Mouse (Mus musculus): Measurements from ENCODE around the gene Tmem221.
A peak's percentile ranks its signal among the peaks of the same experiment; 100 is the strongest.

The Tmem221 gene

DNA sequence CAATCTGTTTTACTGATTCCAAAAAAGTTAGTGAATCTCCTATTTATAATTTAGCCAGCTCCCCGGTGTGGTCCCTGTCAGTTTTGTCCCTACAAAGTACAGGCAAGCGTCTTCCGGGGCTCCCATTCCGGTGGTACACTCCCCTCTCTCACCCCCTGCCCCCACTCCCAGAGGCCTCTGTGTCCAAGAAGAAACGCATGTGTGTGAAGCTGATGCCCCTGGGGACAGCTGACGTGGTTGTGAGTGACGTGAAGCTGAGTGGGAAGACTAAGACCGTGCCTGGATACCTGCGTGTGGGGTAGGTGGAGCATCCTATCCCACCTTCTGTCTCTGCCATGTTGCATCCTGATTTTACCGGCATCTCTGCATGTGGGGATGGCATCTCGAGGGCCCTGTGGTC lies 13.6 kb downstream of the Tmem221 start:
- no peak for DNase-seq

DNA sequence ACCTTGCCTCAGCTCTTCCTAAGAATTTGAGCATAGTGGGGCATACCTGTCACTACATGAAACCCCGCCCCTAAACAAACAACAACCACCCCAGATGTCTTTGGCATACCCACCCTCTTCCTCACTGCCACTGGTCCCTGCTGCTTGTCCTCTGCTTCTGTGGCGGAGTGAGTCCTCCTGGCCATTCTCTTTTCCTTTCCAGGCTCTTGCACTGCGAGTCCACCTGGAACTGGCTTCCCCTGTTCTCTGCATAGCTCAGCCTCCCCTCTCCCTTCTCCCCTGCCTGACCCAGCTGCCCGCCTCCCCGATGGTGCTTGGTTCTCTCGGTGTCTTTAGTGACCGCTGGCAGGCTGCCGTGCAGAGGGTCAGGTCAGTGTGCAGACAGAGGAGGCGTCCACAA lies 14.9 kb downstream of the Tmem221 start:
- no peak for DNase-seq

DNA sequence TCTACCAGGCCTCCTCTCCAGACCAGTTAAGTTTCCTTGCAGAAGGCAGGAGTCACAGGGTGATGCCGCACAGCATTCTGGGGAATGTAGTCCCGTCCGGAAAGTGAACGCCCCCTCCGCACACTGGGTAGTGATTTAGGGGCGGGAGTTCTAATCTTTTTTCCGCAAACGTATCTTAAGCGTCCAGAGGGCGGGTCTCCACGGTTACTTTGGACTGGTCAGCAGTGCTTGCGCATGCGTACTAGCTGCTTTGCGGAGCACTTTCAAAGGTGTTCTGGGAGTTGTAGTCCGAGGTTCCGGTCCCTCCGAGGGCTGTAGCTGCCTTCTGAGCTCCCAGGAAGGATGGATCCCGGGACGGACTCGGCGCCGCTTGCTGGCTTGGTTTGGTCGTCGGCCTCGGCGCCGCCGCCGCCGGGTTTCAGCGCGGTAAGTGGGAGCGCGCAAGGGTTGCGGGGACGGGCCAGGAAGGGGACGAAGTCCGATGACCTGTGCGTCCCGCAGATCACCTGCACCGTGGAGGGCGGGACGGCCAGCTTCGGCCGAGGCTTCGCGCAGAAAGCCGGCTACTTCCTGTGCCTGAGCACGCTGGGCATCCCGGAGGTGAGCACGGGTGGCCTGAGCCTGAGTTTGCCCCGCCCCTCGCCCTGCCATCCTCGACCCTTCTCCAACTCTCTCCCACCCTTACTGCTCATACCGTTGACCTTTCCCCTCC lies 15.9 kb downstream of the Tmem221 start, which contains the start of gene Mvb12a:
Mvb12a (plus strand) TSS at position 291 of the 712 bp plus-strand sequence.
- DNase-seq = peak; percentile 99

DNA sequence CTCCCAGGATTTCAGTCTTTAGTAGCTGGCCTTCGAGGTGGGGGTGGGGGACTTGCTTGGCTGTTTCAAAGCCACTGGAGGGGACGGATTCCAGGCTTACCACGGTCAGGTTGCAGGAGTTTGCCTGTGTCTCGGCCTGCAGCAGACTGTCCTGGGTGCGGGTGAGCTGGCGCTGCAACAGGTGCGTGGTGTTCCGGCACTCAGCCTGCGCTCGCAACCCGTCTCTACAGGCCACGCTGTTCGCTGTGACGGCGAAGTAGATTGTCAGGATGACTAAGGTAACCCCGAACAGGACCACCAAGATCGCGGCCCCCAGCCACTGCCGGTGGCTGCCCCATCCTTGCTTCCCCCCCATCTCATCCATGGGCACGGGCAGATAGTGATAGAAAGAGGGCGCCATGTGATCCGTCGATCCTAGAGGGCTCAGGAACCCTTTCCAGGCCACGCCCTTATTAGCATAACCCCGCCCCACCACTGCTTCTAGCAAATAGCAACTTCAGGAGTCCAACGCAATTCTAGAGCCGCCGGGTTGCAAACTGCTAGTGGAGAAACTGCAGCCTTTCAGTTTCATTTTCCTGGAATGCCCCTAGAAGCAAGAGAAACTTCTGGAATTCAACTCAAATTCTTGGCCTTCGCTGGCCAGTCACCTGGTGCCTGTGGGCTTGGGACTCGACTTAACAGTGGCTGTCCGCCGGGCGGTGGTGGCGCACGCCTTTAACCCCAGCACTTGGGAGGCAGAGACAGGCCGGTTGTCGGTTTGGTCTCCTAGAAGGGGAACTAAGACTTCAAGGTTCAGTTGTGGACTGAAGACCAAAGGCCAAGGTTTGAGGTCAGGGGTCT lies 21.4 kb downstream of the Tmem221 start, which contains the start of gene Bst2:
Bst2 (minus strand) TSS at position 429 of the 840 bp plus-strand sequence.
- peak; percentile 92 for DNase-seq

DNA sequence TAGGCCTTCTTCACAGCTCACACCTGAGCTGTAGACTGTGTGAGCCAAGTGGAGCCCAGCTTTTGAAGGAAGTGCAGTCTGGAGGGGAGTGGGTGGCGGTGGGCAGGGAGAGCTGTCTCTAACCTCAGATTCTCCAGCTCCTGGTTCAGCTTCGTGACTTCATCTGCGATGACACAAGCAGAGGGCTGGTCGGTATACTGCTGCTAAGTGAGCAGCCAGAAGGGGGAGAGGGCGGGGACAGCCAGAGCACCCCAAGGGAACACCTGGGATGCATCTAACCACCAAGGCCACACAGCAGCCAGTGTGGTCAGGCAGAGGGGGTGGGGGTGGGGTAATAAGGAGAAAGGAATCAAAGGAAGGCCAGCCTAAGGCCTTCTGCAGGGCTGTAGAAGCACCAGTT lies 23.0 kb downstream of the Tmem221 start:
- DNase-seq = no peak

DNA sequence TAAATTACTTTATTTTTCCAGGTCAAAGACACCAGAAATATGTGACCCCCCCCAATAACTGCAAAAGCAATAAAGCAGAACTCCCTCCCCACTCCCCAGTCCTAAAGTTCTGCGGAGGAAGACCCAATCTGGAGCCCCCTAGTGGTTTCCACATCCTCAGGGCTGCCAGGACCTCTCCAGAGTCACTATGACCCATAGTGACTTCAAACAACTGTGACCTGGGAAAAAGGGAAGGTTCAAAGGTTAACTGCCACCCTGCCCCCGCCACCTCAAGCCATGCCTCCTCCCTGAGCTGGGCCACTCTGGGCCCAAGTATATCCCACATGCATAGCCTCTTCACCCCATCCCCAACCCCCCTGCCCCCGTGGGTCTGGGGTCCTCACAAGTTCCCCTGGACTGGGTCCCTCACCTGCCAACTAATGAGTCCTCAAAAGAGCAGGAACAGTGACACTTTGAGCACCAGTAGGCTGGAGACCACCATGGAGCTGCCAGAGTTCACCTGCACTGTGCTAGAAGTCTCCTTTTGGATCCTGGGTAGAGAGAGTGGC lies 24.3 kb downstream of the Tmem221 start:
- no peak for DNase-seq

DNA sequence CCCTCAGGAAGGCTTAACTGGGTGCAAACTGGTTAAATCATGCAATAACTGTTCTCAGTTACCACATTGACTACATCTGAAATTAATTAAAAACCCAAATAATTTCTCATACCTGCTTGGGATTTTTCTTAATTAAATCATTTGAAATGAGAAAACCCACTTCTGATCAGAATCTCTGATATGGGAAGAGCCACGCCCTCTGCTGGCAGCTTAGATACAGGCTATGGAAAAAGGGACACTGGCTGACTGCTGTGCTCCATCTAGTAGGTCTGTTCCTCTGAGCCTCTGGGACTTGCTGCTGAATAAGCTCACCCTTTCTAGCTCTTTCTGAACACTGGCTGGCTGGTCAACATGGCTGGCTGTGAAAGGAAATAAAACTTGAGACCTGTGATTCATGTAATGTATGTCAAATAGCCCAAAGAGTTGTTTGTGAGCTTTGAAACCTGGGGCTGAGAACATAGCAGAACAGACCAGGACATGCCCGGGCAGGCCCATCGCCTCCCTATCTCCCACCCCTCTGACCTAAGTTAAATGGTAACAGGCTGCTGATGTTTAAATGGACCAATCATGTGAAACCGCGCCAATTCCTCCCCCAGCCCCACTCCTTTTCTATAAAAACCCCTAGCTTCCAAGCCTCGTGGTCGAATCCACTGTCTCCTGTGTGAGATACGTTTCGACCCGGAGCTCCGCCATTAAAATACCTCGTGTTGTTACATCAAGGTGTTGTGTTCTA lies 27.8 kb downstream of the Tmem221 start:
- DNase-seq = peak; percentile 55

DNA sequence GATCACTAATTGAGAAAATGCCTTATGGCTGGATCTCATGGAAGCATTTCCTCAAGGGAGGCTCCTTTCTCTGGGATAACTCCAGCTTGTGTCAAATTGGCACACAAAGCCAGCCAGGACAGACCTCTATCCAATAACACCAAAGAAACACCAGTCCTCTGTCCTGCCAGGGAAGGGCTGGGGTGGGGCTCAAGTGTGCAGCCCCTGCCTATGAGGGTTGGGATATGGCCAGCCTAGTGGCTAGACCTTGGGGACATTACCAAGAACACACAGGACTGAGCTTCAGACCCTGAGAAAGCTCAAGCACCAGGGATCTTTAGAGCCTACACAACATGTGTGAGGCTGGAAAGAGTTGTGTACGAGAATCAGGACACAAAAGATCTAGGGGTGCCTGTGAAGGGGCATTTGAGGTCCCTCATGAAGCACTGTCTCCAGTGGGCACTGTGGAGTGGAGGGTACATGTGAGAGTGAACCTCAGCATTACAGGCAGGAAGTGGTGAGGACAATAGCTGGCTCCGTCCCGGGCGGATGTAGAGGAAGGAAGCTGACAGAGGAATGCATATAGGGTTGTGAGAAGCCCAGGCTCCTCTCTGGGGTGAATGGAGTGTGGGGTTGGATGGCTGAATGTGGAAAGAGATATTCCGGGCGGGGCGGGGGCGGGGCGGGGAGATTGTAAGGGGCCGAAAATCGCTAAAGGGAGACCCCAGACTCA lies 30.2 kb downstream of the Tmem221 start:
- DNase-seq = no peak

DNA sequence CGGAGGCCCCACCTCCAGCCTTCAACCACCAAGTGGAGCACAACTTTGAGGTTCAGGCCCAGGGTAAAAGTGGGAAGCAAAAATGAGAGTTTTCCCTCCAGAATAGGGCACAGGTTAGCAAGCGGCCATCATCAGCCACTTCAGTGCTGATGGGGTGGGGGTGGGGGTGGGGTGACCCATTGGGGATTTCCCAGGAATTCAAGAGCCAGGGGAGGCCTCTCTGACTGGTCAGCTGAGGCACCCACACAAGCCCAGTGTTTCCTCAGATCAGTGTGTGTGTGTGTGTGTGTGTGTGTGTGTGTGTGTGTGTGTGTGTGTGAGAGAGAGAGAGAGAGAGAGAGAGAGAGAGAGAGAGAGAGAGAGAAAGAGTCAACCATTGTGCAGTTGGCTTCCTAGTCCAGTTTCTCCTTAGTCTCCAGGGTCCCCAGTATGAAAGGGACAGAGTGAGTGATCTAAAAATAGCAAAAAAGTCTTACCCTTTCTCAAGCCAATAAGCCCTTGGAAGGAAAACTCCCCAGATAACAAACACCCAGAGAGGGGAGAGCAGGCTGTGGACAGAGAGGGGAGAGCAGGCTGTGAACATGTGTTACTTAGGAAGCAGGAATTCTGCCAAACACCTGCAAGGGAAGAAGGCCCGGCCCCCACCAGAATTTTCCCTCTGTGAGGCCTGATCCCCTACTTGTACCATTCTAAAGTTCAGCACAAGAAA lies 31.4 kb downstream of the Tmem221 start:
- DNase-seq = no peak

DNA sequence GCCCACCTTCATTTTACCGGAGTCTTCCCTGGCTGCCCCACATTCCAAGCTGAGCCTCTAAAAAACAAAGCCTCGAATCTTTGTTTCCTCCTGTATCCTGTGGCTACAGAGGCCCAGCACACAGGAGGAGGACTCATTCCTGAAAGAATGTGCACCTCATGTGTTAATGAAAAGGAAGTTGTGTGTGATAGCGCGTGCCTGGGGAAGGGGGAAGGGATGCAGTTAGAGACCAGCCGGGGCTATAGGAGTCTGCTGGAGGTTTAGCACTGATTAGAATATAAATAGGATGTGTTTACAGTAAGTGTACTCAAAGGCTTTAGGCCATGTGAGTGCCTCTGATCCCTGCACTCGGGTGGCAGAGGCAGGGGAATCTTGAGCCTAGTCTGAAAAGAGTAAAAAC lies 32.4 kb downstream of the Tmem221 start:
- DNase-seq = peak; percentile 37

DNA sequence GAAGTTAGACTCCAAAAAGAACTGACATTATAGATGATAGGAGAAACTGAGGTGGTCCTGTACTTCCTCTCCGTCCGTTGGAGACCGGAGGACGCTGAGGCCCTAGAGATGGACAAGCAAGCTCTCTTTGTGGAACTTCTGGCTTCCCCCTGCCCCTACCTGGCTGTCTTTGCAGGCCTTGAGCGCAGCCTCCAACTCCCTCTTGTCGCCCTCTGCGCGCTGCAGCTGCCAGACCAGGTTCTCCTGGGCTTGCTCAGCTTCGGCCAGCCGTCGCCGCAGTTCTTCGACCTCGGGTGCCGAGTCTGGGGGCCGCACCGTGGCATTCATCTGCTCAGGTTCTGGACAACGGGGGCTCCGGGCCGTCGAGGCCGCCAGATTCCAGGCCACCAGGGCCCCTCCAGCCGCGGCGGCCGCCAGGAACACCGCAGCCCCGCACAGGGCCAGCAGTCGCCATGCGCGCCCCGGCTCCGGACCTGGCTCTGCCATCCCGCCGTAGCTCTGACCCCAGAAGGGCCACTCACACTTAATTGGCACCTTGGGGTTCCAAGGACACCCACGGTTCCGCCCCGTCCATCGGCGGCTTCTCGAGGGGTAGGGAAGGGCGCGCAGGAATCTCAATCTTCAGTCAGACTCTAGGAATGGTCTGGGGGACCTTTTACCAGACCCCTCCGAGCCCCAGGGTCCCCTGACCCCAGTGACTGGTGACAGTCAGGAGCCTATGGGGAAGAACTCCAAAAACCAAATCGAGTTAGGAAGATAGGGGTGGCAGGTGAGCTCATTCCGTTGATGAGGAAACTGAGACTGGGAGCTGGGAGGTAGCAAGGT lies 33.2 kb downstream of the Tmem221 start, which contains the start of gene Ccdc194:
Ccdc194 (minus strand) TSS at position 486 of the 825 bp plus-strand sequence.
- DNase-seq = no peak

DNA sequence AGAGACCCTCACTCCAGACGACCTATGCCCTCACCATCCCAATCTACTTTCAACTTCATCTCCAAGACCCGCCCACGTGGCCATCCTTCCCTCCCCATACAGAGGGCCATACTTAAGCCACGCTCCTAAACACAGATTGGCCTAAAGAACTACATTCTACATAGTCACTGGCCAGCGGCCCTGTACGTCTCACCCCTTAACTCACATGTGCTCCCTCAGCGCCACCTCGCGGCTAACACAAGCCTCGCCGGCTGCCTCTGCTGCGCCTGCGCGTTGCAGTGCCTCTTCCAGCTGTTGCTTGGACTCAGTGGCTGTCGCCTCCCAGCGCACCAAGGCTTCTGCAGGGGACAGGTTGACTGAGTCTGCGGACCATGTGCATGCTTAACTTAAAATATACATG lies 37.0 kb downstream of the Tmem221 start:
- DNase-seq = peak; percentile 95

DNA sequence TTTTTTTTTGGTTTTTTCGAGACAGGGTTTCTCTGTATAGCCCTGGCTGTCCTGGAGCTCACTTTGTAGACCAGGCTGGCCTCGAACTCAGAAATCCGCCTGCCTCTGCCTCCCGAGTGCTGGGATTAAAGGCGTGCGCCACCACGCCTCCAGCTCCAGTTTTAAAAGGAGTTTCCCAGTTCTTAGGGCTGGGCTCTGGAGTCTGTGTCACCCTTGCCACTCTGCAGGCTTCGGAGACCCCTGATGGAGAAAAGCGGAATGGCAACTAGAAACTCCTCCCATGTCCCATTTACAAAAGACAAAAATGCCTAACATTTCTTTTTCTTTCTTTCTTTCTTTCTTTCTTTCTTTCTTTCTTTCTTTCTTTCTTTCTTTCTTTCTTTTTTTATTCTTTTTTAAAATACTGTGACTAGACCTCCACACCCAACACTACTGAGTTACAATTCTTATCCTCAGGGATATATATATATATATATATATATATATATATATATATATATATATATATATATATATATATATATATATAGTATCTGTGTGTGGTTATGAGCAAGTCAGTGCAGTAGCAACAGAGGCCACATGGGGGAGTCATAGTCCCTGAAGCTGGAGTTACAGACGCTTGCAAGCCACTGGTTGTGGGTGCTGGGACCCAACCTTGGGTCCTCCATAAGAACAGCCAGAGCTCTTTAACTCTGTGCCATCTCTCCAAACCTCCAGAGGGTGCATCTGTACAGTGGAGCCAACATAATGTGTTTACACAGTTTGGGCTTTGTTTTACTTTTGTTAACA lies 39.4 kb downstream of the Tmem221 start:
- peak; percentile 83 for DNase-seq

DNA sequence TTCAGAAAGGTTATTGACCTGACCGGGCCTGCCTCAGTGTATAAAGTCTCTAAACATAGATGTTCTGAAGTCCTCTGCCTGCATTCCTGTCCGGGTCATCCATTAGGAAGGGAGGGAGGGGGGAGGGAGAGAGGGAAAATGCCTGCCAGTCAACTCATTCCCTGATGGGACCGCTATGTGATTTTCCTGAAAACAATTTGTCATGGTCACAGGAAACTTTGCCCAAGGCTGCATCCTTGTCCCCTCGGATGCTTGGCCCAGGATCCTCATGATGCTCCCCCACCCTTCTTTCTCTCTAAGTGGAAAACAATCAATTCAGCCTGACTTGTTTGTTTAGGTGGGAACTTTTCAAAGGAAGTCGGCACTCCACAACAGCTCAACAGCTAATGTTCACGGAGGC lies 41.9 kb downstream of the Tmem221 start:
- no peak for DNase-seq

DNA sequence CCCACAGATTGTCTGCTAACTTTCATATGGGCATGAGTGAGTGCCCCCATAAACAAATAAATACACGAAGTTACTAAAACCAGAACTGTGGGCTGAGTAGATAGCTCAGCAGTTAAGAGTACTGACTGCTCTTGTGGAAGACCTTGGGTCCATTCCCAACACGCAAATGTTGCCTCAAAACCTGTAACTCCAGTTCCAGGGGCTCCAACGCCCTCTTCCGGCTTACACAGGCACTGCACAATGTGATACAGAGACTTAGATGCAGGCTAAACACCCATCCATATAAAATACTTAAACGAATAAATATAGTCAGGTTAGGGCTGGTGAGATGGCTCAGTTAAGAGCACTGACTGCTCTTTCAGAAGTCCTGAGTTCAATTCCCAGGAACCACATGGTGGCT lies 43.6 kb downstream of the Tmem221 start:
- no peak for DNase-seq

DNA sequence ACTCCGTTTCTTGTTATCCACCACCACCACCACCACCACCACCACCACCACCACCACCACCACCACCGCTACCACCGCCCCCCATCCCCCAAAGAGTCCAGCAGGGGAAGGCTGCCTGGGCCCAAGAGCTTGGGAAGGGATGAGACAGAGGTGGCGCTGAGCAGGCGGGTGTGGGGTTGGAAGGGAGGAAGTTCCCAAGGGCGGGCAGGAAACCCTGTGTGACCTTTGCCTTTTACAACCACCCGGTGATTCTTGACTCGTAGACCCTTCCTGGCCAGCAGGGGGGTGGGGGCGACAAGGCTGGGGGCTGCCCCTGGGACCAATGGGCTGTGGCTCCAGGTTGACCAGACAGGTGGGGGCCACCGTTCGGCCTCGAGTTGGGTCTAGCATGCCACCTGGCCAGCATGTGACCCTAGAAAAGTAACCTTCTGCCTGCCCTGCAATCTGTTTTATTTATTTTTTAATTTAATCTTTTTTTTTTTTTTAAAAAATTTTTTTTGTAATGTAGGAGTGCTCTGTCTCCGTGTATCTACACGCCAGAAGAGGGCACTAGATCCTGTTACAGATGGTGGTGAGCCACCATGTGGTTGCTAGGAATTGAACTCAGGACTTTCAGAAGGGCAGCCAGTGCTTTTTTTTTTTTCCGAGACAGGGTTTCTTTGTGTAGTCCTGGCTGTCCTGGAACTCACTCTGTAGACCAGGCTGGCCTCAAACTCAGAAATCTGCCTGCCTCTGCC lies 45.5 kb downstream of the Tmem221 start:
- DNase-seq = no peak

DNA sequence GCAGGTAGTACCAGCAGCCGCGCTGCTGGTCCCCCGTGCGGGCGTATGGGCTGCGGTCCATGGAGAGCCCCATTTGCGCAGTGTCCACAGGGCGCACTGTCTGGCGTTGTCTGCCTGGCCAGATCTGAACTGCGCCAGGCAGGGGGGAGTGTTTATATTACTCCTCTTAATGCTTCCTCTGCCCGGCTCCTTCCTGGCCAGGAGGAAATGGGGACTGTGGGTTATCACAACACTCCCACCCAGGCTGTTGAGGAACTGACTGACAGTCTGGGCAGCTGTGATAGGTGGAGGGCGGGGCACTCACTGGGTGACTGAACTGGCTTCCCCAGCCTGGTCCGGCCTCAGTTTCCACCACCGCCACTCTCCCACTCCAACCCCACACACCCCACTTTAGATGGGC lies 47.0 kb downstream of the Tmem221 start, which contains the start of gene Plvap:
Plvap (minus strand) TSS at position 109 of the 400 bp plus-strand sequence.
- DNase-seq = peak; percentile 34

DNA sequence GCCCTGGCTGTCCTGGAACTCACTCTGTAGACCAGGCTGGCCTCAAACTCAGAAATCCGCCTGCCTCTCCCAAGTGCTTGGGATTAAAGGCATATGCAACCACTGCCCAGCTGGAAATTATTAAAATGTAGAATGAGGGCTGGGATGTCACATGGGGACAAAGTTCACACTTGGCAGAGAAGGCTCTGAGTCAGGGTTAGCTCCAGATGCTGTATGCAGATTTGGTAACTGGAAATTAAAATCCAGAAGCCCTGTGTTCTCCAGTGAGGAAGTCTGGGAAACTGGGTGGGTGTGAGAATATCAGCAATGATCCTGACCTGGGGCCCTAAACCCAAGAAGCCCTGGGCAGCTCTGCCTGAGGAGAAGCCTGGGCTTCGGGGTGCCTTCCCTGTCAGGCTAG lies 49.4 kb downstream of the Tmem221 start:
- no peak for DNase-seq

DNA sequence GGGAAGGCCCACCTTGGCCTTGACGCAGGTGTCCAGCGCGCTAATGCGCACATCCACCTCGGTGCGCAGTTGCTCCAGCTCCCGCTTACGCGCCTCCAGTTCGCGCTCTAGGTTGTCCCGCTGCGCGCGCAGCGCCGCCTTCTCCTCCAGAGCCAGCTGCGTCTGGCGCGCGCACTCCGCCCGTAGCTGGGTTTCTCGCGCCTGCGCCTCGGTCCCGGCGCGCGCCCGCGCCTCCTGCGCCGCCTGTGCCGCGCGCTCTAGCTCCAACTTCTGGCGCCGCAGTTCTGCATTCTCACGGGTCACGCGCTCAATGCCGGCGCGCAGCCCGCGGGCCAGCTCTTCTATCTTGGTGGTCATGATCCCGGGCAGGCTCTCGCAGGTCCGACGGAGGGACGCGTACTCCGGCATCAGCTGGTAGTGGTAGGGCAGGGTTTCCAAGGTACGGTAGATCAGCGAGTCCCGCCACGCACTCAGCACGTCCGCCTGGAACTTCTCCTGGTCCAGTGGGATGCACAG lies 51.0 kb downstream of the Tmem221 start:
- peak; percentile 97 for DNase-seq

Measured in embryo, embryonic 11 days (tissue).